Mouse (Mus musculus): ENCODE data around the gene Hspg2. TPM values are rescaled to one million over a fixed set of nuclear protein-coding genes. Genes with fewer than 3 reads are reported as not detected.

Gene Hspg2
- polyA plus RNA-seq, 1 experiment: 34.7 TPM

DNA sequence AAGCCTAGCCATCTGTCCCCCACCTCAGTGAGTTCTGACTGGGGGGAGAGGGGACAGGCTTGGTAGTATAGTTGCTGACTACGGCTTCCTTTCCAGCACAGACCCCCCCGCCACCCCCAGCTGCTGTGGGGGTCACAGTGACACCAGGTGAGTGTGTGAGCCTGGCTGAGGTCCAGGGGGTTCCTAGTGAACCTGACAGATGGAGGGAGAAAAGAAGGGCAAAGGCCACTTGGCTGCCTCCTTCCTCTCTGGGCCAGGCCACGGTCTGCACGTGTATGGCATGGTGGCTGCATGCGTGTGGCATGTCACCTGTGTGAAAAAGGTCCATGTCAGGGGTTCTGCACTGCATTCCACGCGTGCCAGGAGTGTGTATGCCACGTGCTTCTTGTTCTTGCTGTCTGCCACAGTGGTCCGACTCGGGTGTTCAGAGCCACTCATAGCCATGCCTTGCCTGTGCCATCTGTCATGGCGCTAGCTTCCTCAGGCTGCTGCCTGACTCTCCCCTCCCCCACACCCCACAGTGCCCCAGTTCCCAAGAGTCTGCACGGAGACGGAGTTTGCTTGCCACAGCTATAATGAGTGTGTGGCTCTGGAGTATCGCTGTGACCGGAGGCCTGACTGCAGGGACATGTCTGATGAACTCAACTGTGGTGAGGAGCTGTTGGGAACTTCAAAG, 41.6 kb downstream of the Hspg2 start:
- TF ChIP-seq CTCF (conservative IDR thresholded peaks at IDR 0.05; ENCODE audit: insufficient read depth, insufficient read length, low read depth, low read length) (no peak), POLR2A (IDR thresholded peaks at IDR 0.05; ENCODE audit: low read depth, low read length) (no peak)
- peak overlapping the region; percentile 3; the same call in 1 of the 2 replicates for H3K27ac ChIP-seq (ENCODE audit: insufficient read depth, low read depth, low read length)
- no peaks in the 10 kb centered on the region for H3K36me3 ChIP-seq (ENCODE audit: control insufficient read depth, insufficient read depth, low read length)
- H3K4me3 ChIP-seq (ENCODE audit: insufficient read depth, low read depth, low read length): no peak overlapping the region
- no peaks in the 10 kb centered on the region; the same call in 1 of the 2 replicates for H3K4me1 ChIP-seq (ENCODE audit: control insufficient read depth, insufficient read depth, low read length)
- 65% methylated on average over 15 of the region's 15 CpGs for WGBS
- peak; percentile 73 for DNase-seq
- no peaks in the 10 kb centered on the region for H3K27me3 ChIP-seq (replicated peaks; ENCODE audit: control insufficient read depth, insufficient read depth, low read length)

DNA sequence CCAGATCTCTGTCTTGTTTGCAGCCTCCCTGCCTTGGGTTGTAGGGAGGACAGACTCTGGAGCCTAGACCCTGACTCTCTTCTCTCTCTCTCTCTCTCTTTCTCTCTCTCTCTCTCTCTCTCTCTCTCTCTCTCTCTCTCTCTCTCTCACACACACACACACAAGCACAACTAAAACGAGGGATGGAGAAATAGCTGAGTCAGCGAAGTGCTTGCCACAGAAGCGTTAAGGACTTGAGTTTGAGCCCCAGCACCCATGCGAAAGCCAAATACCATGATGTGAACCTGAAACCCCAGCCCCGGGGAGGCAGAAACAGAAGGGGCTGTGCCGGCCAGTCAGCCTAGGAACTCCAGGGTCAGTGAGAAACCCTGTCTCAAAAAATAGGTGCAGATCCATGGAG, 44.3 kb downstream of the Hspg2 start:
- Histone ChIP-seq H3K4me1 (ENCODE audit: control insufficient read depth, insufficient read depth, low read length) (no peaks in the 10 kb centered on the region; the same call in 1 of the 2 replicates), H3K36me3 (ENCODE audit: control insufficient read depth, insufficient read depth, low read length) (no peaks in the 10 kb centered on the region), H3K27me3 (replicated peaks; ENCODE audit: control insufficient read depth, insufficient read depth, low read length) (no peaks in the 10 kb centered on the region), H3K4me3 (ENCODE audit: insufficient read depth, low read depth, low read length) (no peak overlapping the region), H3K27ac (ENCODE audit: insufficient read depth, low read depth, low read length) (no peak overlapping the region)
- no peak for DNase-seq
- TF ChIP-seq CTCF (conservative IDR thresholded peaks at IDR 0.05; ENCODE audit: insufficient read depth, insufficient read length, low read depth, low read length): no peak
- TF ChIP-seq POLR2A (IDR thresholded peaks at IDR 0.05; ENCODE audit: low read depth, low read length): no peak
- WGBS: 80% methylated on average over 6 of the region's 6 CpGs

DNA sequence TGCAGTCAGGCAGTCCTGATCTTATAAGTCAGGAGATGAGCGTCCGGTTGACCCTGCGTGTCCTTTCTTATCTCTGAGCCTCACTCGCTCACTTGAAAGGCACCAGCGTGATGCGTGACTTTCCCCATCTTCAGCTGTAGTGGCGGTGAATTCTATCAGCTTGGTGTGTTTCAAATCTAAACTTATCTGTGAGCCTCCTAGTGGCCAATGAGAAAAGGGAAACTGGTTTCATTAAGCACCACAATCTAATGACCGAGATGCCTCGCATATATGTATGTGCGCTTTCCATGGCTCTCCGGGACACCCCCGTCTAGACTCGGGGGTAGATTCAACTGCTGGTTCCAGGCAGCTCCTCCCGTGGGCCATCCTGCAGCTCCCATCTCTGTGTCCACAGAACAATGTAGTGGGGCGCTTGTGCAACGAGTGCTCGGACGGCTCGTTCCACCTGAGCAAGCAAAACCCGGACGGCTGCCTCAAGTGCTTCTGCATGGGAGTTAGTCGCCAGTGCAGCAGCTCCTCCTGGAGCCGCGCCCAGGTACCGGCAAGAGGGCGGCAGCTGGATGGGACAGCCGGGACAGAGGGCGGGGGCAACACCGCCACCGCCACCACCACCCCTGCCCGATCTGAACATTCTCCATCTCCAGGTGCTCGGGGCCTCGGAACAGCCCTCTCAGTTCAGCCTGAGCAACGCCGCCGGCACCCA, 49.6 kb downstream of the Hspg2 start:
- peak; percentile 22 for DNase-seq
- H3K27me3 ChIP-seq (replicated peaks; ENCODE audit: control insufficient read depth, insufficient read depth, low read length): no peaks in the 10 kb centered on the region
- H3K27ac ChIP-seq (ENCODE audit: insufficient read depth, low read depth, low read length): no peak overlapping the region
- 0 out of 2 replicates have a peak, but pooled peaks have one; percentile 8 for TF ChIP-seq CTCF (conservative IDR thresholded peaks at IDR 0.05; ENCODE audit: insufficient read depth, insufficient read length, low read depth, low read length)
- no peak for TF ChIP-seq POLR2A (IDR thresholded peaks at IDR 0.05; ENCODE audit: low read depth, low read length)
- no peak overlapping the region for H3K4me3 ChIP-seq (ENCODE audit: insufficient read depth, low read depth, low read length)
- no peaks in the 10 kb centered on the region for H3K36me3 ChIP-seq (ENCODE audit: control insufficient read depth, insufficient read depth, low read length)
- 83% methylated on average over 36 of the region's 36 CpGs for WGBS
- H3K4me1 ChIP-seq (ENCODE audit: control insufficient read depth, insufficient read depth, low read length): no peaks in the 10 kb centered on the region

DNA sequence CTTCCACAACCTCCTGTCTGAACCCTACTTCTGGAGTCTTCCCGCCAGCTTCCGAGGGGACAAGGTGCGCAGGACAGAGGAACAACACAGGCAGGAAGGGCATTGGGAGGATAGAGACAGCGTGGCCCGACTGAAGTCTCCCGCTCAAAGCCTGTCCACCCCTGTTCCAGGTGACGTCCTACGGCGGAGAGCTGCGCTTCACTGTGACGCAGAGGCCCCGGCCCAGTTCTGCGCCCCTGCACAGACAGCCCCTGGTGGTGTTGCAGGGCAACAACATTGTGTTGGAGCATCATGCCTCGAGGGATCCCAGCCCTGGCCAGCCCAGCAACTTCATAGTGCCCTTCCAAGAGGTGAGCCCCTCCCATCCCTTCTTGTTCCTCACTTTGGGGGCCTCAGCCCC, 50.2 kb downstream of the Hspg2 start:
- Histone ChIP-seq H3K27me3 (replicated peaks; ENCODE audit: control insufficient read depth, insufficient read depth, low read length) (no peaks in the 10 kb centered on the region), H3K4me3 (ENCODE audit: insufficient read depth, low read depth, low read length) (no peak overlapping the region), H3K27ac (ENCODE audit: insufficient read depth, low read depth, low read length) (no peak overlapping the region), H3K36me3 (ENCODE audit: control insufficient read depth, insufficient read depth, low read length) (no peaks in the 10 kb centered on the region), H3K4me1 (ENCODE audit: control insufficient read depth, insufficient read depth, low read length) (no peaks in the 10 kb centered on the region)
- no peak for TF ChIP-seq POLR2A (IDR thresholded peaks at IDR 0.05; ENCODE audit: low read depth, low read length)
- no peak for TF ChIP-seq CTCF (conservative IDR thresholded peaks at IDR 0.05; ENCODE audit: insufficient read depth, insufficient read length, low read depth, low read length)
- 90% methylated on average over 14 of the region's 14 CpGs for WGBS
- DNase-seq: no peak

DNA sequence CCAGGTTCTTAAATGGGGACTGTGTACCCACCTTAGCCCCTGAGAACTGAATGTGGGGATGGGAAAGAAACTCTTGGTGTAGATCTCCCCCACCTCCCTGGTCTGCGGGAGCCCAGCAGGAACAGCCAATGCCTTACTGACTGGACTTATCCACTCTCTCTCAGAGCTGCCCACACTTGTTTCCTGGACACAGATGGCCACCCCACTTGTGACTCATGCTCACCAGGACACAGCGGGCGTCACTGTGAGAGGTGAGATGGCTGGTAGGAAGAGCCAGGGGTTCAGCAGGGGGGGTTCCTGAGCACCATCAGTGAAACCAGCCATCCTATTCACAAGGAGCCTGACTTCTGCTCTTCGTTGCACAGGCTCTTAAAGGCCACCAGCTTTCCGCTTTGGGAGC, 51.8 kb downstream of the Hspg2 start:
- Histone ChIP-seq H3K4me1 (ENCODE audit: control insufficient read depth, insufficient read depth, low read length) (no peaks in the 10 kb centered on the region), H3K27ac (ENCODE audit: insufficient read depth, low read depth, low read length) (no peak overlapping the region), H3K27me3 (replicated peaks; ENCODE audit: control insufficient read depth, insufficient read depth, low read length) (no peaks in the 10 kb centered on the region), H3K4me3 (ENCODE audit: insufficient read depth, low read depth, low read length) (no peak overlapping the region), H3K36me3 (ENCODE audit: control insufficient read depth, insufficient read depth, low read length) (no peaks in the 10 kb centered on the region)
- TF ChIP-seq CTCF (conservative IDR thresholded peaks at IDR 0.05; ENCODE audit: insufficient read depth, insufficient read length, low read depth, low read length) (no peak), POLR2A (IDR thresholded peaks at IDR 0.05; ENCODE audit: low read depth, low read length) (no peak)
- no peak for DNase-seq
- 91% methylated on average over 5 of the region's 5 CpGs for WGBS

DNA sequence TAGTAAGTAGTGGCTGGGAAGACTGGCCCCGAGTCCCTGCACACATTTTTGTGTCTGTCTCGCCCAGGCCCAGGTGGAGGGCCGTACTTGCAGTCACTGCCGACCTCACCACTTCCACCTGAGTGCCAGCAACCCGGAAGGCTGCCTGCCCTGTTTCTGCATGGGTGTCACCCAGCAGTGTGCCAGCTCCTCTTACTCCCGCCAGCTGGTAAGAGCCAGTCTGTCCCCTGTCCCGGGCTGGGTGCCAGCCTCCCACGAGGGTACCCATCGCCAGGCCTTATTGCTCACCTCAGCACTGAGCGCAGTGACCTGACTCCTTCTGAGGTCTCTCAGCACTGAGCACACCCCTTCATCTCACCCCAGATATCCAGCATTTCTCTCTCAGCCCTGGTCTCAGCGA, 53.4 kb downstream of the Hspg2 start:
- H3K4me1 ChIP-seq (ENCODE audit: control insufficient read depth, insufficient read depth, low read length): no peaks in the 10 kb centered on the region
- no peak for TF ChIP-seq CTCF (conservative IDR thresholded peaks at IDR 0.05; ENCODE audit: insufficient read depth, insufficient read length, low read depth, low read length)
- no peak for TF ChIP-seq POLR2A (IDR thresholded peaks at IDR 0.05; ENCODE audit: low read depth, low read length)
- no peaks in the 10 kb centered on the region for H3K36me3 ChIP-seq (ENCODE audit: control insufficient read depth, insufficient read depth, low read length)
- 76% methylated on average over 11 of the region's 11 CpGs for WGBS
- no peak overlapping the region for H3K4me3 ChIP-seq (ENCODE audit: insufficient read depth, low read depth, low read length)
- DNase-seq: no peak
- no peak overlapping the region for H3K27ac ChIP-seq (ENCODE audit: insufficient read depth, low read depth, low read length)
- no peaks in the 10 kb centered on the region for H3K27me3 ChIP-seq (replicated peaks; ENCODE audit: control insufficient read depth, insufficient read depth, low read length)

DNA sequence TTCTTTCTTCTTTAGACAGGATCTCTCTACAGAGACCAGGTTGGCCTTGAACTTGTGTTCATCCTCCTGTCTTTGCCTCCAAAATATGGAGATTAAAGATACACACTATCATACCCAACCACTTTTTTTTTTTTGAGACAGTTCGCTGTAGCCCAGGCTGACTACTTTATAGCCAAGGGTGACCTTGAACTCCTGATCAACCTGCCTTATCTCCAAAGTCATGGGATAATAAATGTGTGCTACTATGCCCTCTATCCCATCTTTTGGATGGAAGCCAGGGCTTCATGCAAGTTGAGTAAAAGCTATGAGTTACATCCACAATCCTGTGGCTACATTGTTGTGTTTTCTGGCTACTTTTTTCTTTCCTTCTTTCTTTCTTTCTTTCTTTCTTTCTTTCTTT, 56.9 kb downstream of the Hspg2 start:
- WGBS: 93% methylated on average over 1 of the region's 1 CpGs
- DNase-seq: no peak
- Histone ChIP-seq H3K36me3 (ENCODE audit: control insufficient read depth, insufficient read depth, low read length) (no peaks in the 10 kb centered on the region), H3K27ac (ENCODE audit: insufficient read depth, low read depth, low read length) (no peak overlapping the region), H3K4me3 (ENCODE audit: insufficient read depth, low read depth, low read length) (no peak overlapping the region), H3K4me1 (ENCODE audit: control insufficient read depth, insufficient read depth, low read length) (peaks cover 2% of the 10 kb centered on the region; the same call in 1 of the 2 replicates), H3K27me3 (replicated peaks; ENCODE audit: control insufficient read depth, insufficient read depth, low read length) (no peaks in the 10 kb centered on the region)
- TF ChIP-seq POLR2A (IDR thresholded peaks at IDR 0.05; ENCODE audit: low read depth, low read length) (no peak), CTCF (conservative IDR thresholded peaks at IDR 0.05; ENCODE audit: insufficient read depth, insufficient read length, low read depth, low read length) (no peak)
